Mouse (Mus musculus): ENCODE measurements around the gene Dgki. TPM values are rescaled to one million over a fixed set of nuclear protein-coding genes. Genes with fewer than 3 reads are reported as not detected.

Gene Dgki
- polyA plus RNA-seq, 1 experiment = not detected

GRCm38 (mm10) chr6:37046152-37046788, 253.7 kb downstream of the Dgki start:
- Histone ChIP-seq H3K27ac (ENCODE audit: insufficient read depth, low read depth, low read length) (no peak overlapping the region), H3K4me1 (ENCODE audit: control insufficient read depth, insufficient read depth, low read length) (no peaks in the 10 kb centered on the region), H3K4me3 (ENCODE audit: insufficient read depth, low read length) (no peak overlapping the region)
- TF ChIP-seq POLR2A (IDR thresholded peaks at IDR 0.05; ENCODE audit: borderline replicate concordance, low read depth, low read length) (no peak), CTCF (IDR thresholded peaks at IDR 0.05; ENCODE audit: low read depth, low read length) (no peak)

DNA sequence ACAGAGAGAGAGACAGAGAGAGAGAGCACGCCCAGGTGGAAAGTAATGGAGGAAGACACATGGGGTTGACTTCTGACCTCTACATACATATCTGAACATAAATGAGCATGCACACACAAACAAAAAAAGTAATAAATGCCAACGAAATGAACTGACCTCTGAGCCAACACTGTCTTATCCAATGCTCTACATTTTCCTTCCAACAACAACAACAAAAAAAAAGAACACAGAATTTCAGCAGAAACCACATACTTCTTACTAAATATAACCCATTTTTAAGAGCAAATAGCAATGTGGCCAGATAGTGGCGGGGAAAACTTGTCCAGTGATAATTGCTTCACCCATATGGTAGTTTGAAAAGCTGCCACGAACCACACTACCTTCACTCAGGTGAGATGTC, 255.2 kb downstream of the Dgki start:
- Histone ChIP-seq H3K27ac (ENCODE audit: insufficient read depth, low read depth, low read length) (no peak overlapping the region), H3K4me3 (ENCODE audit: insufficient read depth, low read length) (no peak overlapping the region), H3K4me1 (ENCODE audit: control insufficient read depth, insufficient read depth, low read length) (no peaks in the 10 kb centered on the region)
- TF ChIP-seq POLR2A (IDR thresholded peaks at IDR 0.05; ENCODE audit: borderline replicate concordance, low read depth, low read length) (no peak), CTCF (IDR thresholded peaks at IDR 0.05; ENCODE audit: low read depth, low read length) (no peak)

GRCm38 (mm10) chr6:37038444-37038843, 261.5 kb downstream of the Dgki start:
- Histone ChIP-seq H3K27ac (ENCODE audit: insufficient read depth, low read depth, low read length) (no peak overlapping the region), H3K4me3 (ENCODE audit: insufficient read depth, low read length) (no peak overlapping the region), H3K4me1 (ENCODE audit: control insufficient read depth, insufficient read depth, low read length) (no peaks in the 10 kb centered on the region)
- TF ChIP-seq POLR2A (IDR thresholded peaks at IDR 0.05; ENCODE audit: borderline replicate concordance, low read depth, low read length) (no peak), CTCF (IDR thresholded peaks at IDR 0.05; ENCODE audit: low read depth, low read length) (no peak)

DNA sequence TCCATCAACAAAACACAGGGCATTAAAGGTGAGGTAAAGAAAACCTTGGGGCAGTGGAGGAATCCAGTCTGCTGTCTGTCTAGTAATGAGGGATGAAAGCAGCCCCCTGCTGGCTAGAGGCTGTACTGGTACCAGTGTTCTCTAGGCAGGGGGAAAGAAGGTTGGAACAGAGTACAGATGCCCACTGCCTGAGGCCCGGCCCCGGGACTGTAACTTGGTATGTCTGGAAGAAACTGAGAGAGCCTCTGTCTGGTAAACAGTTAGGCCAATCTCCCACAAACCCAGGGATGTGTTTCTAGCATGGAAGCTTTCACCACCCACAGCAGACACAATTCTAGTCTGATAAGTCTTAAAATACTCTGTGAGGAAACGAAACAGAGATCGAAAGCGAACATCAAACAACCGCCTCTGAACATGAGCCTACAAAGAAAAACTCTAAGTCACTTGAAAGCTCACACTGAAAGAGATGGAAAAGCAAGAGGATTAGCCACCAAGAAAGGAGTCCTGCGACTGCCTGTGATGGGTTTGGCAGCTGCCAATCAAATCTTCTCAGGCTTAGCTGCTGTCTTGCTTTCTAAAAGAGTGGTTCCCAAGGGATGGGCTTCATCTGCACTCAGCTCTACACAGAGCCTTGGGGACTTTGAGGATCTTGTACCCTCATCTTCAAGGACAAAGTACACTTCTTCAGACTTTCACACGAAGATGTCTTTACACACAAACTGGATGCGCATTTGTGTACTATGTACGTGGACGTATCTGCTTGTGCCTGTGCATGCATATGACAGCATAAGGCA, 262.7 kb downstream of the Dgki start:
- Histone ChIP-seq H3K27ac (ENCODE audit: insufficient read depth, low read depth, low read length) (no peak overlapping the region), H3K4me3 (ENCODE audit: insufficient read depth, low read length) (no peak overlapping the region), H3K4me1 (ENCODE audit: control insufficient read depth, insufficient read depth, low read length) (no peaks in the 10 kb centered on the region)
- no peak for TF ChIP-seq POLR2A (IDR thresholded peaks at IDR 0.05; ENCODE audit: borderline replicate concordance, low read depth, low read length)

- no peak overlapping the region for H3K4me3 ChIP-seq (ENCODE audit: insufficient read depth, low read length)
- H3K4me1 ChIP-seq (ENCODE audit: control insufficient read depth, insufficient read depth, low read length) = no peaks in the 10 kb centered on the region
Observed at GRCm38 (mm10) chr6:37035681-37036080, 264.3 kb downstream of the Dgki start.

DNA sequence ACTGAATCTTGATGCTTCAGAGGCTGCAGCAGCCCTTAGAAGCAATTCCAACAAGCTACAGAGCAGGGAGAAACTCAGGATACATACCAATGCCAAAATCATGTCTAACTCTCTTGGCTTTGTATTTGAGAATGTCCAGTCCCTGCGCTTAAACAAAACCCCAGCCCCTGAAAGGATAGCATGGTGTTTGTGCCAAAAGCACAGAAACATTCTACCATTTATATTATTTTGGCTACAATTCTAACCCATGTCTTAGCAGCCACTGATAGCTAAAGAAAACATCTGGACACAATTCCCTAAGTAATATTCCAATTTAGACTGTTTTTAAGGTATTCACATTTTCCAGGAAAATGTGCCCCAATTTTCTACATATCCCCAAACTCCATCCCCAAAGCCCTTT, 269.0 kb downstream of the Dgki start:
- Histone ChIP-seq H3K4me3 (ENCODE audit: insufficient read depth, low read length) (no peak overlapping the region), H3K4me1 (ENCODE audit: control insufficient read depth, insufficient read depth, low read length) (no peaks in the 10 kb centered on the region), H3K27ac (ENCODE audit: insufficient read depth, low read depth, low read length) (no peak overlapping the region)
- TF ChIP-seq POLR2A (IDR thresholded peaks at IDR 0.05; ENCODE audit: borderline replicate concordance, low read depth, low read length) (no peak), CTCF (IDR thresholded peaks at IDR 0.05; ENCODE audit: low read depth, low read length) (no peak)

More at GRCm38 (mm10) chr6:37035681-37036080, 264.3 kb downstream of the Dgki start:
- H3K27ac ChIP-seq (ENCODE audit: insufficient read depth, low read depth, low read length) = no peak overlapping the region
- no peak for TF ChIP-seq CTCF (IDR thresholded peaks at IDR 0.05; ENCODE audit: low read depth, low read length)
- TF ChIP-seq POLR2A (IDR thresholded peaks at IDR 0.05; ENCODE audit: borderline replicate concordance, low read depth, low read length) = no peak

DNA sequence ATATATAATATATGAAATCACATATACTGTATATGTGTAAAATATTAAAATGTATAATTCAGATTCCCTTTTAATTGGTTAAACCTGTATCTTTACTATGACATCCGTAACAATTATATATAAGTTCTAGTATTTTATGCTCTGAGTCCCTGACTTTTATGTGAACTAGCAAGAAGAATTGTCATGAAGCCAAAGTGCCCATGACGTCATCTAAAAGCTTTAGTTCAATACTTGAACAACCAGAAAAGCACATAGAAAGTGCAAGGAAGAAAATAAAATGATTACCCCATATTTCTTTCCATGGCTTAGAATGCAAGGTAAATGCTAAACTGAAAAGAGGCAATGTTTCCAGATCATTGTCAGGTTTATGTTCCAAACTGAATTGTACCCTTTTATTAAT, 269.6 kb downstream of the Dgki start:
- H3K4me3 ChIP-seq (ENCODE audit: insufficient read depth, low read length) = no peak overlapping the region
- no peaks in the 10 kb centered on the region for H3K4me1 ChIP-seq (ENCODE audit: control insufficient read depth, insufficient read depth, low read length)
- no peak overlapping the region for H3K27ac ChIP-seq (ENCODE audit: insufficient read depth, low read depth, low read length)
- no peak for TF ChIP-seq POLR2A (IDR thresholded peaks at IDR 0.05; ENCODE audit: borderline replicate concordance, low read depth, low read length)
- no peak for TF ChIP-seq CTCF (IDR thresholded peaks at IDR 0.05; ENCODE audit: low read depth, low read length)

DNA sequence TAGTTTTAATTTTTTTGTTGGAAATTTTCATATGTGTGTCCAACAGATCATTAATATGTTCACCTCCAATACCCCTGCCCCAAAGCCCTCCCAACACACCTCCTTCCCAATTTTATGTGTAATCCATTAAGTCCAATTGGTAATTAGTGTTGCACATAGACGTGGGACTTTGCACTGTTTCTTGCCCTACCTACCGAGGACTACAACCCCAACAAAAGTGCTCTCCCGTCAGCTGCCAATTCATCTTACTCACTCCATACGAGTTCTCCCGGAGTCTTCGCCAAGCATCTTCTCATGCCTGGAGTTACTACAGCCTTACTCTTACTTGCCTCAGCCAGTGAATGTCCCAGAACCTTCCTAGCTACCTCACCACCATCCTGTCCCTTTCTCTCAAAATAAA, 271.1 kb downstream of the Dgki start:
- TF ChIP-seq CTCF (IDR thresholded peaks at IDR 0.05; ENCODE audit: low read depth, low read length) = no peak
- TF ChIP-seq POLR2A (IDR thresholded peaks at IDR 0.05; ENCODE audit: borderline replicate concordance, low read depth, low read length) = no peak
- Histone ChIP-seq H3K27ac (ENCODE audit: insufficient read depth, low read depth, low read length) (no peak overlapping the region), H3K4me3 (ENCODE audit: insufficient read depth, low read length) (no peak overlapping the region), H3K4me1 (ENCODE audit: control insufficient read depth, insufficient read depth, low read length) (no peaks in the 10 kb centered on the region)

DNA sequence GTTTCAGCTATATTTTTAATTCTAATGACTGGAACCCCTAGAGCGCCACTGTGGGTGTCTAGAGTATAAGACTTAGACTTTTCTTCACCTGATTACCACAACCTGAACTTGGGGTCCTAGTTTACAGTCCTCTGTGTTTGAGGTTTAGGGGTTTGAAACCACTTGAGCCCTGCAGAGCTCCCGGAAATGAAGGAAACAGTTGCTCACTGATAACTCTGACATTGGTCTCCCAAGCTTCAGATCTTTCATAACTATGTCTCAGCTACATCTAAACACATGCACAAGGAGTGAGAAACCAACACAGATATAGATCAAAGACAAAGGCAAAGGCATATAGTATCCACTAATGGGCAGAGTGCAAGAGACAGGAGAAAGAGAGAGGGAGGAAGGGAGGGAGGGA, 271.7 kb downstream of the Dgki start:
- Histone ChIP-seq H3K4me3 (ENCODE audit: insufficient read depth, low read length) (no peak overlapping the region), H3K27ac (ENCODE audit: insufficient read depth, low read depth, low read length) (no peak overlapping the region), H3K4me1 (ENCODE audit: control insufficient read depth, insufficient read depth, low read length) (no peaks in the 10 kb centered on the region)
- no peak for TF ChIP-seq CTCF (IDR thresholded peaks at IDR 0.05; ENCODE audit: low read depth, low read length)
- no peak for TF ChIP-seq POLR2A (IDR thresholded peaks at IDR 0.05; ENCODE audit: borderline replicate concordance, low read depth, low read length)
